Mouse (Mus musculus): ENCODE measurements at regions not wholly inside any gene's neighbourhood (a gene's known extent, or its start where the extent isn't known, plus 50 kb on each side); places are given as distances from the start of the nearest gene placed in this dataset.

DNA sequence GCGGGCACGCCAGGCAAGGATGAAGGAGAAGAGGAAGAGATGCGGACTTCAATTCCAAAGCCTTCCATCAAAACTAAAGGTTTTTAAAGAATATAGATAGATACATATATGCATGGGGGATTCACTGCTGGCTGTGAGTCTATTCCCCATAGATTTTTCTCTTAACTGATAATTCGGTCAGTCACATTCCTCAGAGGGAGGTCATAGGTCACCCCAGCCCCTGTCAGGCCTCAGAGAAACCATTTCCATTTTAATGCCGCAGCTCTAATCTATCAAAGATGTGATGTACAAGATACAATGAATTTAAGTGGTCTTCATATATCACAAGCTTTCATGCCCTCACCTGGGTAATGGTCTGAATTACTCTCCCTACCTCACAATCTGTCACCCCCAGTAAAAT lies 73.6 kb downstream of the Nkx6-1 start:
- TF ChIP-seq CTCF (IDR thresholded peaks at IDR 0.05) (no peak), EP300 (IDR thresholded peaks at IDR 0.05) (no peak)

All from lung, postnatal 0 days (tissue).